Mouse (Mus musculus): Measurements from ENCODE around the gene Riox1.

DNA sequence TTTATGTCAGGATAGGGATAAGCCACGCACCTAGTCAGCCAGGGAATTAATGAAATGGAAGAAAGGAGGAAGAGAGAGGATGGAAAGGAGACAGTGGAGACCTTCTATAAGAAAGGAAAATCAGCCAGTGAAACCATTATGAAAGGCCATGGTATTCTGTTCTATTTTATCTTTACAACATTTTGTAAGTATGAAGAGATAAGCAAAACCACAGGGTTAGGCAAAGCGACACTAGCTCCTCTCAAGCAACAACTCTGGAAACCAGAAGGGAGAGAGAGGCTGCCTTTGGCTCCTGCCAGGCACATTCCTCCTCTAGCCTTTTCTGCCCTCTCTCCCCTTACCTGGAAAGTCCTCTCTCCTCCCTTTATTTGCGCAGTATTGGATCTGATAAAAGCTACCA lies 8.5 kb upstream of the Riox1 start:
- no peak for TF ChIP-seq GATA1 (IDR thresholded peaks at IDR 0.05; ENCODE audit: borderline replicate concordance, low read length)
- TF ChIP-seq FLI1 (IDR thresholded peaks at IDR 0.05; ENCODE audit: low read length), result no peak
